Mouse (Mus musculus) thymus, adult 18-20 months (tissue): ENCODE data around the gene Abi3bp.

Experiments used
- DNase-seq, 2 experiments: peaks; one replicate each; pipeline ENCODE4 v3.0.0; 2022; ENCODE audit warnings: mixed read lengths in 2 of 2

Gene Abi3bp

GRCm38 (mm10) chr16:56477677-56478574 lies at the start of gene Abi3bp:
TSS of gene Abi3bp (plus strand) at chr16:56477878.
- no peak for DNase-seq

GRCm38 (mm10) chr16:56435293-56436185 lies 42.1 kb upstream of the Abi3bp start:
- DNase-seq: no peak

GRCm38 (mm10) chr16:56440243-56440642 lies 37.4 kb upstream of the Abi3bp start:
- DNase-seq: no peak

- DNase-seq: no peak
Measured at GRCm38 (mm10) chr16:56441113-56441512, 36.6 kb upstream of the Abi3bp start.

- no peak for DNase-seq
Measured at GRCm38 (mm10) chr16:56441658-56442344, 35.9 kb upstream of the Abi3bp start.

GRCm38 (mm10) chr16:56451482-56451881 lies 26.2 kb upstream of the Abi3bp start:
- no peak for DNase-seq

- no peak for DNase-seq
Measured at GRCm38 (mm10) chr16:56451923-56452322, 25.8 kb upstream of the Abi3bp start.

GRCm38 (mm10) chr16:56458052-56458754 lies 19.5 kb upstream of the Abi3bp start:
- no peak for DNase-seq

GRCm38 (mm10) chr16:56473160-56473559 lies 4.5 kb upstream of the Abi3bp start:
- DNase-seq: no peak

GRCm38 (mm10) chr16:56475676-56476075 lies 2.0 kb upstream of the Abi3bp start:
- no peak for DNase-seq

- no peak for DNase-seq
Measured at GRCm38 (mm10) chr16:56478575-56479191, 1.0 kb downstream of the Abi3bp start.

GRCm38 (mm10) chr16:56483466-56483865 lies 5.8 kb downstream of the Abi3bp start:
- DNase-seq: no peak

GRCm38 (mm10) chr16:56486461-56486860 lies 8.8 kb downstream of the Abi3bp start:
- no peak for DNase-seq

- DNase-seq: no peak
Measured at GRCm38 (mm10) chr16:56490861-56491260, 13.2 kb downstream of the Abi3bp start.

GRCm38 (mm10) chr16:56495266-56495665 lies 17.6 kb downstream of the Abi3bp start:
- no peak for DNase-seq

GRCm38 (mm10) chr16:56496743-56497142 lies 19.1 kb downstream of the Abi3bp start:
- no peak for DNase-seq

GRCm38 (mm10) chr16:56498680-56499079 lies 21.0 kb downstream of the Abi3bp start:
- no peak for DNase-seq

GRCm38 (mm10) chr16:56500441-56500840 lies 22.8 kb downstream of the Abi3bp start:
- no peak for DNase-seq

GRCm38 (mm10) chr16:56501101-56501500 lies 23.4 kb downstream of the Abi3bp start:
- no peak for DNase-seq

GRCm38 (mm10) chr16:56501513-56501912 lies 23.8 kb downstream of the Abi3bp start:
- no peak for DNase-seq

- no peak for DNase-seq
Measured at GRCm38 (mm10) chr16:56502134-56502533, 24.5 kb downstream of the Abi3bp start.

- no peak for DNase-seq
Measured at GRCm38 (mm10) chr16:56503941-56504340, 26.3 kb downstream of the Abi3bp start.
